Mouse (Mus musculus): ENCODE data around the gene Drg1. TPM values are rescaled to one million over a fixed set of nuclear protein-coding genes. Genes with fewer than 3 reads are reported as not detected.
"Not testable (repeated sequence)": the region's sequence is repeated elsewhere in the genome, so short reads cannot be mapped to it uniquely, and the experiment has no call there.

The Drg1 gene
- polyA plus RNA-seq, 1 experiment from 2014 or later, result 249 TPM

- ATAC-seq (replicated peaks); H3K27ac ChIP-seq (replicated peaks); H3K4me2 ChIP-seq (replicated peaks); H3K36me3 ChIP-seq; H3K27me3 ChIP-seq; H3K4me3 ChIP-seq; H3K9ac ChIP-seq (replicated peaks); H3K4me1 ChIP-seq: not testable (repeated sequence)
- H3K9me3 ChIP-seq, result peaks cover 18% of the 10 kb centered on the region
- WGBS, result 63% methylated on average over 6 of the region's 6 CpGs
These were observed 93.7 kb downstream of the Drg1 start for GRCm38 (mm10) chr11:3172526-3172925.

- H3K4me3 ChIP-seq; H3K36me3 ChIP-seq; H3K4me1 ChIP-seq; H3K27me3 ChIP-seq; ATAC-seq (replicated peaks); H3K4me2 ChIP-seq (replicated peaks); H3K9ac ChIP-seq (replicated peaks); H3K27ac ChIP-seq (replicated peaks): not testable (repeated sequence)
- H3K9me3 ChIP-seq, result peaks cover 21% of the 10 kb centered on the region
- WGBS, result 72% methylated on average over 1 of the region's 1 CpGs
These were observed 94.3 kb downstream of the Drg1 start for GRCm38 (mm10) chr11:3171931-3172330.

- not testable (repeated sequence) for H3K4me1 ChIP-seq; H3K4me2 ChIP-seq (replicated peaks); H3K9ac ChIP-seq (replicated peaks); H3K4me3 ChIP-seq; H3K36me3 ChIP-seq; H3K27me3 ChIP-seq; H3K27ac ChIP-seq (replicated peaks)
- peaks cover 24% of the 10 kb centered on the region for H3K9me3 ChIP-seq
- ATAC-seq (replicated peaks), result peak; percentile 12; the same call in 1 of the 2 replicates
- 71% methylated on average over 2 of the region's 2 CpGs for WGBS
These were observed 97.2 kb downstream of the Drg1 start for GRCm38 (mm10) chr11:3169042-3169441.

GRCm38 (mm10) chr11:3167571-3168001 lies 98.6 kb downstream of the Drg1 start:
- not testable (repeated sequence) for H3K4me2 ChIP-seq (replicated peaks); H3K27ac ChIP-seq (replicated peaks); H3K27me3 ChIP-seq; H3K36me3 ChIP-seq; H3K4me1 ChIP-seq; H3K4me3 ChIP-seq; H3K9ac ChIP-seq (replicated peaks)
- ATAC-seq (replicated peaks), result peak; percentile 21; the same call in 1 of the 2 replicates
- H3K9me3 ChIP-seq, result peaks cover 21% of the 10 kb centered on the region
- WGBS, result 68% methylated on average over 4 of the region's 4 CpGs

GRCm38 (mm10) chr11:3167129-3167528 lies 99.1 kb downstream of the Drg1 start:
- ATAC-seq (replicated peaks), result peak; percentile 24; the same call in 1 of the 2 replicates
- not testable (repeated sequence) for H3K9ac ChIP-seq (replicated peaks); H3K4me2 ChIP-seq (replicated peaks); H3K4me1 ChIP-seq; H3K27ac ChIP-seq (replicated peaks); H3K36me3 ChIP-seq; H3K27me3 ChIP-seq; H3K4me3 ChIP-seq
- H3K9me3 ChIP-seq, result peaks cover 26% of the 10 kb centered on the region
- 91% methylated on average over 4 of the region's 4 CpGs for WGBS

GRCm38 (mm10) chr11:3166321-3166720 lies 99.9 kb downstream of the Drg1 start:
- not testable (repeated sequence) for H3K36me3 ChIP-seq; H3K27ac ChIP-seq (replicated peaks); H3K4me3 ChIP-seq; H3K27me3 ChIP-seq; H3K4me2 ChIP-seq (replicated peaks); H3K4me1 ChIP-seq; H3K9ac ChIP-seq (replicated peaks); ATAC-seq (replicated peaks)
- H3K9me3 ChIP-seq, result peaks cover 22% of the 10 kb centered on the region

GRCm38 (mm10) chr11:3165210-3165782 lies 100.9 kb downstream of the Drg1 start:
- peak; percentile 12; the same call in 1 of the 2 replicates for ATAC-seq (replicated peaks)
- H3K9me3 ChIP-seq, result peaks cover 23% of the 10 kb centered on the region
- WGBS, result 92% methylated on average over 3 of the region's 5 CpGs
- H3K4me3 ChIP-seq; H3K36me3 ChIP-seq; H3K4me1 ChIP-seq; H3K9ac ChIP-seq (replicated peaks); H3K4me2 ChIP-seq (replicated peaks); H3K27me3 ChIP-seq; H3K27ac ChIP-seq (replicated peaks): not testable (repeated sequence)

GRCm38 (mm10) chr11:3163661-3164060 lies 102.6 kb downstream of the Drg1 start:
- not testable (repeated sequence) for H3K27me3 ChIP-seq; H3K4me2 ChIP-seq (replicated peaks); H3K4me1 ChIP-seq; ATAC-seq (replicated peaks); H3K9ac ChIP-seq (replicated peaks); H3K27ac ChIP-seq (replicated peaks); H3K36me3 ChIP-seq; H3K4me3 ChIP-seq
- H3K9me3 ChIP-seq, result peaks cover 23% of the 10 kb centered on the region
- WGBS, result 57% methylated on average over 3 of the region's 3 CpGs

- H3K4me2 ChIP-seq (replicated peaks); H3K4me1 ChIP-seq; H3K27me3 ChIP-seq; H3K36me3 ChIP-seq; H3K27ac ChIP-seq (replicated peaks); ATAC-seq (replicated peaks); H3K4me3 ChIP-seq; H3K9ac ChIP-seq (replicated peaks): not testable (repeated sequence)
- WGBS, result 92% methylated on average over 2 of the region's 2 CpGs
- peaks cover 23% of the 10 kb centered on the region for H3K9me3 ChIP-seq
These were observed 103.1 kb downstream of the Drg1 start for GRCm38 (mm10) chr11:3163122-3163521.

GRCm38 (mm10) chr11:3162236-3162897 lies 103.8 kb downstream of the Drg1 start:
- H3K36me3 ChIP-seq; H3K27me3 ChIP-seq; H3K4me3 ChIP-seq; H3K9ac ChIP-seq (replicated peaks); H3K27ac ChIP-seq (replicated peaks); H3K4me1 ChIP-seq; H3K4me2 ChIP-seq (replicated peaks): not testable (repeated sequence)
- peaks cover 20% of the 10 kb centered on the region for H3K9me3 ChIP-seq
- 64% methylated on average over 5 of the region's 5 CpGs for WGBS
- ATAC-seq (replicated peaks), result peak; percentile 36

GRCm38 (mm10) chr11:3161370-3161769 lies 104.8 kb downstream of the Drg1 start:
- not testable (repeated sequence) for H3K36me3 ChIP-seq; H3K27ac ChIP-seq (replicated peaks); H3K4me1 ChIP-seq; H3K27me3 ChIP-seq; ATAC-seq (replicated peaks); H3K4me2 ChIP-seq (replicated peaks); H3K4me3 ChIP-seq; H3K9ac ChIP-seq (replicated peaks)
- WGBS, result 60% methylated on average over 1 of the region's 2 CpGs
- peaks cover 19% of the 10 kb centered on the region for H3K9me3 ChIP-seq

- not testable (repeated sequence) for H3K4me1 ChIP-seq; H3K27me3 ChIP-seq; ATAC-seq (replicated peaks); H3K4me3 ChIP-seq; H3K36me3 ChIP-seq; H3K4me2 ChIP-seq (replicated peaks); H3K27ac ChIP-seq (replicated peaks); H3K9ac ChIP-seq (replicated peaks)
- H3K9me3 ChIP-seq, result peaks cover 19% of the 10 kb centered on the region
- 91% methylated on average over 4 of the region's 4 CpGs for WGBS
These were observed 107.4 kb downstream of the Drg1 start for GRCm38 (mm10) chr11:3158800-3159199.

- not testable (repeated sequence) for H3K27ac ChIP-seq (replicated peaks); ATAC-seq (replicated peaks); H3K27me3 ChIP-seq; H3K9ac ChIP-seq (replicated peaks); H3K4me1 ChIP-seq; H3K4me2 ChIP-seq (replicated peaks); H3K4me3 ChIP-seq; H3K36me3 ChIP-seq
- H3K9me3 ChIP-seq, result peaks cover 20% of the 10 kb centered on the region
- WGBS, result 95% methylated on average over 6 of the region's 6 CpGs
These were observed 108.2 kb downstream of the Drg1 start for GRCm38 (mm10) chr11:3157996-3158395.
